Comparison of ENCODE assay signal across 8 mouse cellular contexts in genomic region chr16:50201546-50202151, GRCm38 (mm10).
DNase-seq lines count a peak whose midpoint lies in the region; ATAC-seq and TF ChIP-seq lines count a peak whose summit lies in the region.

No protein-coding gene starts in this region.

- H3K4me1 ChIP-seq in heart, adult 2 months (ENCODE audit: control insufficient read depth, insufficient read depth, low read length), result no peaks in the 10 kb centered on the region
- no peaks in the 10 kb centered on the region for H3K4me1 ChIP-seq in heart, embryonic 11.5 days (ENCODE audit: control insufficient read depth, insufficient read depth, low read length)
- H3K4me1 ChIP-seq in lung, embryonic 14.5 days (ENCODE audit: insufficient read depth), result no peaks in the 10 kb centered on the region

- no peak for ATAC-seq in heart, embryonic 11.5 days (replicated peaks; ENCODE audit: insufficient number of reproducible peaks, low FRiP score, low TSS enrichment)
- ATAC-seq in lung, embryonic 14.5 days (ENCODE audit: insufficient read depth), result no peak

- no peaks in the 10 kb centered on the region for H3K27me3 ChIP-seq in heart, adult 2 months (ENCODE audit: control insufficient read depth, insufficient read depth, low read length)
- H3K27me3 ChIP-seq in heart, embryonic 11.5 days (ENCODE audit: control insufficient read depth, insufficient read depth, low read length), result no peaks in the 10 kb centered on the region
- H3K27me3 ChIP-seq in lung, embryonic 14.5 days (ENCODE audit: insufficient read depth, low read length), result no peaks in the 10 kb centered on the region

- intact Hi-C loops in heart, adult 2 months (cut with DNase I), result loop anchor here (5.0 kb wide), 1 partner anchor 536 kb away; no protein-coding TSS in a partner anchor
- intact Hi-C loops in left cerebral cortex, postnatal 36 days (cut with DNase I), result no loop called here

- DNase-seq in heart, adult 2 months, result peak; percentile 22 to 49
- DNase-seq in urinary bladder, postnatal 25 days (ENCODE audit: low spot score), result peak; percentile 22
- no peak for DNase-seq in urinary bladder, postnatal 4 days (ENCODE audit: low spot score in 2 of 2)
- peak; percentile 45 to 57 for DNase-seq in cerebellum, postnatal 14 days
- peak; percentile 45 for DNase-seq in lung, embryonic 14.5 days
- DNase-seq in thymus, adult 18-20 months, result peak; percentile 6 to 9
- DNase-seq in left cerebral cortex, postnatal 36 days (ENCODE audit: low spot score in 2 of 2), result no peak

- H3K9ac ChIP-seq in heart, adult 2 months (ENCODE audit: low read depth, low read length), result no peak overlapping the region
- H3K9ac ChIP-seq in heart, embryonic 11.5 days (ENCODE audit: low read depth, low read length), result no peak overlapping the region
- H3K9ac ChIP-seq in lung, embryonic 14.5 days, result no peak overlapping the region

- 89% methylated on average over 7 of the region's 7 CpGs for WGBS in heart, adult 2 months
- 84% methylated on average over 7 of the region's 7 CpGs for WGBS in heart, embryonic 11.5 days (ENCODE audit: insufficient replicate concordance)
- 87% methylated on average over 7 of the region's 7 CpGs for WGBS in lung, embryonic 14.5 days

- TF ChIP-seq POLR2A in heart, adult 2 months (IDR thresholded peaks at IDR 0.05; ENCODE audit: insufficient read depth, low read depth, low read length), result no peak

- no peak overlapping the region for H3K27ac ChIP-seq in heart, adult 2 months
- no peak overlapping the region for H3K27ac ChIP-seq in heart, embryonic 11.5 days (ENCODE audit: low read depth, low read length)
- no peak overlapping the region for H3K27ac ChIP-seq in lung, embryonic 14.5 days (ENCODE audit: low read depth)

- no peak overlapping the region for H3K4me2 ChIP-seq in heart, embryonic 11.5 days
- no peak overlapping the region for H3K4me2 ChIP-seq in lung, embryonic 14.5 days

- no peak overlapping the region for H3K4me3 ChIP-seq in heart, adult 2 months
- no peak overlapping the region for H3K4me3 ChIP-seq in heart, embryonic 11.5 days (ENCODE audit: low read depth, low read length)
- no peak overlapping the region for H3K4me3 ChIP-seq in lung, embryonic 14.5 days (ENCODE audit: low read depth, low read length)

- no peaks in the 10 kb centered on the region for H3K79me2 ChIP-seq in heart, adult 2 months (replicated peaks; ENCODE audit: control insufficient read depth, insufficient read depth, low read length)

- H3K9me3 ChIP-seq in heart, embryonic 11.5 days (replicated peaks; ENCODE audit: control insufficient read depth, low read length), result no peaks in the 10 kb centered on the region
- no peaks in the 10 kb centered on the region for H3K9me3 ChIP-seq in lung, embryonic 14.5 days (ENCODE audit: low read depth, low read length)

- no peaks in the 10 kb centered on the region for H3K36me3 ChIP-seq in heart, adult 2 months (ENCODE audit: control insufficient read depth, insufficient read depth, low read length)
- H3K36me3 ChIP-seq in heart, embryonic 11.5 days (ENCODE audit: control insufficient read depth, insufficient read depth, low read length), result peaks cover 12% of the 10 kb centered on the region
- peaks cover 22% of the 10 kb centered on the region for H3K36me3 ChIP-seq in lung, embryonic 14.5 days (ENCODE audit: insufficient read depth)

- TF ChIP-seq EP300 in heart, adult 2 months (IDR thresholded peaks at IDR 0.05; ENCODE audit: insufficient read depth, low read depth, low read length), result no peak

- TF ChIP-seq CTCF in heart, adult 2 months (IDR thresholded peaks at IDR 0.05), result peak; percentile 75
- peak; percentile 60 for TF ChIP-seq CTCF in lung, embryonic 14.5 days (IDR thresholded peaks at IDR 0.05; ENCODE audit: low read depth)

Comparison
In these comparisons a context has a peak if more than half of its experiments do, and no peak if none do; other contexts are left out.
1. DNase-seq: peak in heart, adult 2 months (2 of 2), urinary bladder, postnatal 25 days (single experiment), cerebellum, postnatal 14 days (2 of 2), lung, embryonic 14.5 days (single experiment) and thymus, adult 18-20 months (2 of 2); none in urinary bladder, postnatal 4 days (0 of 2) and left cerebral cortex, postnatal 36 days (0 of 2).